Mouse (Mus musculus) testis, postnatal 14 days (tissue): Measurements from ENCODE around the gene Actc1.

ENCODE experiments used
- DNase-seq: peaks from one replicate; pipeline ENCODE4 v3.0.0; 2021; ENCODE audit warnings: low spot score

Actc1 gene

GRCm38 (mm10) chr2:114050150-114050549, 3.2 kb downstream of the Actc1 start:
- no peak for DNase-seq

- no peak for DNase-seq
Observed at GRCm38 (mm10) chr2:114049372-114049771, 4.0 kb downstream of the Actc1 start.

- DNase-seq: no peak
Observed at GRCm38 (mm10) chr2:114047960-114048611, 5.3 kb downstream of the Actc1 start.

- no peak for DNase-seq
Observed at GRCm38 (mm10) chr2:114046151-114046664, 7.1 kb downstream of the Actc1 start.

- no peak for DNase-seq
Observed at GRCm38 (mm10) chr2:114037926-114038325, 15.4 kb downstream of the Actc1 start.

GRCm38 (mm10) chr2:114032259-114032658, 21.1 kb downstream of the Actc1 start:
- DNase-seq: no peak

GRCm38 (mm10) chr2:114023383-114023782, 30.0 kb downstream of the Actc1 start:
- DNase-seq: no peak

GRCm38 (mm10) chr2:114020210-114020563, 33.2 kb downstream of the Actc1 start:
- no peak for DNase-seq

- no peak for DNase-seq
Observed at GRCm38 (mm10) chr2:114019474-114020209, 33.7 kb downstream of the Actc1 start.

GRCm38 (mm10) chr2:114018136-114018535, 35.2 kb downstream of the Actc1 start:
- DNase-seq: no peak

GRCm38 (mm10) chr2:114014839-114015238, 38.5 kb downstream of the Actc1 start:
- DNase-seq: no peak

- no peak for DNase-seq
Observed at GRCm38 (mm10) chr2:114013846-114014245, 39.5 kb downstream of the Actc1 start.

- DNase-seq: no peak
Observed at GRCm38 (mm10) chr2:114013295-114013771, 40.0 kb downstream of the Actc1 start, which contains the start of gene Gjd2. Gjd2 (minus strand) TSS chr2:114013619.

GRCm38 (mm10) chr2:114012749-114013211, 40.6 kb downstream of the Actc1 start:
- no peak for DNase-seq

GRCm38 (mm10) chr2:114011838-114012237, 41.5 kb downstream of the Actc1 start:
- DNase-seq: peak; percentile 14

- no peak for DNase-seq
Observed at GRCm38 (mm10) chr2:114008321-114008720, 45.0 kb downstream of the Actc1 start.

- DNase-seq: no peak
Observed at GRCm38 (mm10) chr2:113997484-113997883, 55.9 kb downstream of the Actc1 start.
